Mouse (Mus musculus): Measurements from ENCODE around the gene Col19a1.

DNA sequence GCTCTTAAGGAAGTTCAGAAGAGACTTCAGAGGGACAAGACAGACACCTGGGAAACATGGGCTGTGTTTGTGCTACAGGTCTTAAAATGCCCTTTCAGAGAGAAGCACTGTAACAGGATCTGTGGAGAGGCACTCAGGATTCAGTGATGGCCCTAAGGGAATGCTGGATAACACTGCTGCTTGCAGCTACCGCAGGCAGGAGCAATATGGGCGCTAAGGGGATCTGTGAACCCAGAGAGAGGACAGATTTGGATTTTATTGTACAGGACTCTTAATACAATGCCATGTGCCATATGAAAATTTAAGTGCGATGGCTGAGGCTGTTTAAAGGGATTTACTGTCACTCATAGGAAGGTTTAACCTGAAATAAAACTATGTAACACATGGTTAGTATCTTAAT is 270.8 kb downstream of the Col19a1 start:
- TF ChIP-seq POLR2A (IDR thresholded peaks at IDR 0.05; ENCODE audit: low read depth, low read length) (no peak), CTCF (IDR thresholded peaks at IDR 0.05; ENCODE audit: extremely low read depth, insufficient read depth, insufficient read length, insufficient replicate concordance) (no peak)
